Mouse (Mus musculus): ENCODE measurements around the gene Akr1c18.
A peak's percentile ranks its signal among the peaks of the same experiment; 100 is the strongest.

DNA sequence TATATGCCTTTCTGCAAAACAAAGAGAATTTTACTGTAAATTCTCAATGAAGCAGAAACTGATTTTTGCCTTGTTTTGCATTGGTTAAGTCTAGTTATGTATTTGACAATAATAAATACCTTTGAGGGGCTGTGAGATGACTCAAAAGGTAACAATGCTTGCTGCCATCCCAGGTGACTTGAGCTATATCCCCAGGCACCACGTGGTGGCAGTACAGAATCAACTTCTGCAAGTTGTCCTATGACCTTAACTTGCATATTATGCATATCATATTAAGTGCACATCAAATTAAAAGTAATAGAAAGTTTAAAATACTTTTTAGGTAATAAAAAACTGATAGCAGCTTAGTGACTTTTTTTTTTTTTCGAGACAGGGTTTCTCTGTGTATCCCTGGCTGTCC lies 17.4 kb downstream of the Akr1c18 start:
- peak; percentile 67 for TF ChIP-seq CTCF (conservative IDR thresholded peaks at IDR 0.05; ENCODE audit: insufficient read depth, insufficient read length, low read depth, low read length)
- no peak for TF ChIP-seq POLR2A (IDR thresholded peaks at IDR 0.05; ENCODE audit: low read depth, low read length)

Data from kidney, adult 2 months (tissue).